Mouse (Mus musculus) frontal cortex, postnatal 14 days (tissue): ENCODE results near the gene Slco1a6.

ENCODE experiments used
- DNase-seq, 2 experiments: peaks; one replicate each; pipeline ENCODE4 v3.0.0; 2022; ENCODE audit warnings: low spot score in 2 of 2

The Slco1a6 gene

DNA sequence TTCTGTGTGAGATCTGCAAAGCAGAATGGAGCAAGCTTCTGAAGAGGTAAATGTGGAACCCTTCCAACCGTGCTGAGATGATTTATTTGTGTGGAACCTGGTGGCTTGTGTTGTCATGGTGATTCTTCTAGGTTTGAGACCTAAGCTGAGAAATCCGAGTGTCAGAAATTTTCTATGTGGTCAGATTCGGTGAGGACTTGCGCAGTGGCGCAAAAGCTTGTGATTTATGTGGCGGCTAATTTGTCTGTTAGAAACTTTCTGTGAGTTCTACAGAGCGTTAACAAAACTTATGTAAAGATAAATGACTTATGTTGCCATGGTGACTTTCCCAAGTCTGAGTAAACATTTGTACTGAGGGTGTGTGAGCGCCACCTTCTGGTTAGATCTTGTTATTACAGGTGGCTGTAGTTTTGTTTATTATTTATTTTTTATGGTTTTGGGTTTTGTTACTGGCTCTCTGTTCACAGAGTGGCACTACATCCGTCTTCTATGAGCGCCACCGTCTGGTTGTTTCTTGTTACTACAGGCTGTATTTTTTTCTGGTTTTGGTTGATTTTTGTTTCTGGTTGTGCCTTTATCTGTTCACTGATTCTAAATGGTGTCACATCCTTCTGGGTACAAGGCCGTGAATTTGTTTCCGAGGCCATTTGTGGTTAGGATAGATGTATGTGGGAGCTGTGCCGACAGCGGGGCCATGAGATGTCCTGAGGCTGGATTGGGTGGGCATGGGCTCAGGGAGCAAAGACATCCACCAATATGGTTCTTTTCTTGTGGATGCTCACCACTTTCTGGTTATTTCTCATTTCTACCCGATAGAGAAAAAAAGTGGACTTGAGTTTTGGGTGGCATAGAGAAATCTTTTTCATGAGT is 167.8 kb downstream of the Slco1a6 start:
- peak in 1 of 2 experiments; percentile 9 for DNase-seq

DNA sequence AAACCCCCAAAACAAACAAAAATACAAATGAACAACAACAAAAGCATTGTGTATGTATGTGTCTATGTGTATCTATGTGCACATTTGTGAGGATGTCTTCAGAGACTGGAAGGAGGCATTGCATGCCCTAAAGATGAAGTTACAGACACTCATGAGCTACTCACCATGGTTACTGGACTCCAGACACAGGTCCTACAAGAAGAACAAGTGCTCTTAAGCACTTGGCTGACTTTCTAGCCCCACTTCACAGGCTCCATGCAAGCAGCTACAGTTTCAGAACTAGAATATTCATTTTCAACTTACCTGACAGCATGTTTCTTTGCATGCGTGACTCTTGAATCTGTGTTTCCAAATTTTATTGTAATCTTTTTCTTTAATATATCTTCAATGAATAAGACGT is 172.6 kb downstream of the Slco1a6 start:
- DNase-seq: no peak
